Mouse (Mus musculus): ENCODE measurements at regions not wholly inside any gene's neighbourhood (a gene's known extent, or its start where the extent isn't known, plus 50 kb on each side); places are given as distances from the start of the nearest gene placed in this dataset.

DNA sequence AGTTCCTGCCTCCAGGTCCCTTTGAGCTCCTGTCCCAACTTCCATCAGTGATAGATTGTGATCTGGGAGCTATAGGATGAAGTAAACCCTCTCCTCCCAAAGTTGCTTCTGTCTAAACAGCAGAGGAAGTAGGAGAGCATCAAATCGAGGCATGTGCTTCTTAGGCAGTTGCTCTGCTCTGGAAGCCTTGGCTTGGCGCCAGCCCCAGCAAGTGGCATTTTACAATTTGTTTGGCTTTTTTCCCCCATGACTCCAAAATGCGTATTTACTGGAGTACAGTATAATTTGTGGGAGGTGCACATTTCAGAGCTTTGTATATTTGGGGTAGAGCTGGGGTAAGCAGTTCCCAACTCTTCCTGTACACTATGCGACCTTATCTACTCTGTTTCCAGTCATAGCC lies 88.2 kb upstream of the Sorcs3 start:
- TF ChIP-seq POLR2A (IDR thresholded peaks at IDR 0.05; ENCODE audit: control insufficient read depth, low read depth, low read length), result no peak
- no peak for TF ChIP-seq CTCF (IDR thresholded peaks at IDR 0.05; ENCODE audit: control insufficient read depth, insufficient read depth, insufficient replicate concordance, low read depth, low read length)
- Histone ChIP-seq H3K27ac (ENCODE audit: control insufficient read depth, insufficient read depth, low read depth, low read length) (no peak overlapping the region), H3K27me3 (ENCODE audit: control insufficient read depth, insufficient read depth, low read length) (no peaks in the 10 kb centered on the region), H3K36me3 (ENCODE audit: control insufficient read depth, insufficient read depth, low read length) (no peaks in the 10 kb centered on the region), H3K4me3 (ENCODE audit: control insufficient read depth, low read depth, low read length) (no peak overlapping the region), H3K4me1 (ENCODE audit: control insufficient read depth, insufficient read depth, low read length) (no peaks in the 10 kb centered on the region)

DNA sequence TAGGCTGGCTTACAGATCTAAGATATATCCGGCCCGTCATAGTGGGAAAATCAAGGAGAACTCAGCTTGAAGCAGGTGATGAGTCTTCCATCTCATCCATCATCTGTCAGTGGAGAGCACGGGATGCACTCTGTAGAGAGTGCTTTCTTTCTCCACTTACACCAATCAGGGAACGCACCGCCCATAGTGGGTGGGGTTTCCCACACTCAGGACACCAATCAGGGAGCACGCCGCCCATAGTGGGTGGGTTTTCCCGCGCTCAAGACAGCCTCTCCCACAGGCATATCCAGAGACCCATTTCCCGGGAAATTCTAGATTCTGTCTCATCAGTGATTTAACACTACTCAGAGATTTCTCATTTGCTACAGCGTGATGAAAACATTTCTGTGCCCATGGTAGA lies 83.5 kb upstream of the Sorcs3 start:
- Histone ChIP-seq H3K4me3 (ENCODE audit: control insufficient read depth, low read depth, low read length) (no peak overlapping the region), H3K27me3 (ENCODE audit: control insufficient read depth, insufficient read depth, low read length) (no peaks in the 10 kb centered on the region), H3K36me3 (ENCODE audit: control insufficient read depth, insufficient read depth, low read length) (no peaks in the 10 kb centered on the region), H3K27ac (ENCODE audit: control insufficient read depth, insufficient read depth, low read depth, low read length) (no peak overlapping the region), H3K4me1 (ENCODE audit: control insufficient read depth, insufficient read depth, low read length) (no peaks in the 10 kb centered on the region)
- TF ChIP-seq POLR2A (IDR thresholded peaks at IDR 0.05; ENCODE audit: control insufficient read depth, low read depth, low read length), result no peak
- no peak for TF ChIP-seq CTCF (IDR thresholded peaks at IDR 0.05; ENCODE audit: control insufficient read depth, insufficient read depth, insufficient replicate concordance, low read depth, low read length)

DNA sequence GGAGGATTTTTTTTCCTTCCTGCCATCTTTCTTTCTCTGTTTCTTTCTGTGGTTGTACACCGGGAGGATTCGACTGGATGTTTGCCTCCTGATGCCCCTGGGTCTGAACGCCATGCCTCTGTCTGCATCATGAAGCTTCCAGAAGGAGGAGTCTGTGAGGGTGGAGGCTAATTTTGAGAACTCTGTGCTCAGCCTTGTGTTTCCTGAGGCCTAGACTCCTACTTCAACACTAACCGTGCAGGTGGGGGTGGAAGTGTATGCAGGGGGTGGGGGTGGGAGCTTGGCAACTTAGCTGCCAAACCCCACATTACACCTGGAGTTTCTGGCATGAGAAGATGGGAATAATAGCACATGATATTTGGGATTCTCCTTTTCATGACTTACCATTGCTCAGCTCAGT lies 82.0 kb upstream of the Sorcs3 start:
- Histone ChIP-seq H3K4me1 (ENCODE audit: control insufficient read depth, insufficient read depth, low read length) (no peaks in the 10 kb centered on the region), H3K36me3 (ENCODE audit: control insufficient read depth, insufficient read depth, low read length) (no peaks in the 10 kb centered on the region), H3K4me3 (ENCODE audit: control insufficient read depth, low read depth, low read length) (no peak overlapping the region), H3K27me3 (ENCODE audit: control insufficient read depth, insufficient read depth, low read length) (no peaks in the 10 kb centered on the region), H3K27ac (ENCODE audit: control insufficient read depth, insufficient read depth, low read depth, low read length) (no peak overlapping the region)
- TF ChIP-seq POLR2A (IDR thresholded peaks at IDR 0.05; ENCODE audit: control insufficient read depth, low read depth, low read length), result no peak
- no peak for TF ChIP-seq CTCF (IDR thresholded peaks at IDR 0.05; ENCODE audit: control insufficient read depth, insufficient read depth, insufficient replicate concordance, low read depth, low read length)

DNA sequence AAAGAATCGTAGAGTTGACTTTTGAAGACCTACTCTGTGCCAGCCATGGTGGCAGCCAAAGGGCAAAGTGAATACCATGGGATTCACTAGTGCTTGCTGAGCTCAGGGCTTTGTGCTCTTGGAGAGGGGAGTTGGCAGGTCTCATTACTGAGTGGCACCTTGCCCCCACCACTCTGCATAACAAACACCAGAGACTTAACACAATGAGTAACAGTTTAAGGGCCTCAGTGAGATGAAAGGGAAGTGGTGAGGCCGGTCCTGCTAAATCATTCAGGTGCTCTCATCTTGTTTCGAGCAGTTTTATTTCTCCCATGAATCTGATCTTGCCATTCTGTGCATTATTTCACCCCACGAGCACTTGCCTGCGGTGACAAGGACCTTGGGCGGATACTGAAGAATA lies 80.1 kb upstream of the Sorcs3 start:
- Histone ChIP-seq H3K4me1 (ENCODE audit: control insufficient read depth, insufficient read depth, low read length) (no peaks in the 10 kb centered on the region), H3K27ac (ENCODE audit: control insufficient read depth, insufficient read depth, low read depth, low read length) (no peak overlapping the region), H3K4me3 (ENCODE audit: control insufficient read depth, low read depth, low read length) (no peak overlapping the region), H3K27me3 (ENCODE audit: control insufficient read depth, insufficient read depth, low read length) (no peaks in the 10 kb centered on the region), H3K36me3 (ENCODE audit: control insufficient read depth, insufficient read depth, low read length) (no peaks in the 10 kb centered on the region)
- TF ChIP-seq CTCF (IDR thresholded peaks at IDR 0.05; ENCODE audit: control insufficient read depth, insufficient read depth, insufficient replicate concordance, low read depth, low read length) (no peak), POLR2A (IDR thresholded peaks at IDR 0.05; ENCODE audit: control insufficient read depth, low read depth, low read length) (no peak)

DNA sequence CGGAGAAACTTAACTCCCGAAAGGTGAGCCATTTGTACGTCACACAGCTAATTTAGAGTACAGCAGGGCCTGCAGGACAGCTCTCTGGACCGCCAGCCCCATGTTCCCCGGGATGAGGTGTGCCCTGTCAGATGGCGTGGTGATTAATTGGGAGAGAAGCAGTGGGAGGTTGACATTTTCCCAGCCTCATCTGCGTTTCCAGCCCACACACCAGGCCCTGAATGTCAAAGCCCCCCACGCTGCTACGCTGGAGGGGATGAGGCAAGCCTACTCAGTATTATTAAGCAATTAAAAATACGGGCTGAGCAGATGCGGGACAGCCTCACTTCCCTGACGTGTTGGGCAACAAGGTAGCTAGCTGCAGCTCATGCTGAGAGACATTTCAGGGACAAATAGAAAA lies 77.7 kb upstream of the Sorcs3 start:
- H3K36me3 ChIP-seq (ENCODE audit: control insufficient read depth, insufficient read depth, low read length), result no peaks in the 10 kb centered on the region
- no peak for TF ChIP-seq POLR2A (IDR thresholded peaks at IDR 0.05; ENCODE audit: control insufficient read depth, low read depth, low read length)
- no peak for TF ChIP-seq CTCF (IDR thresholded peaks at IDR 0.05; ENCODE audit: control insufficient read depth, insufficient read depth, insufficient replicate concordance, low read depth, low read length)
- H3K4me3 ChIP-seq (ENCODE audit: control insufficient read depth, low read depth, low read length), result no peak overlapping the region
- H3K27me3 ChIP-seq (ENCODE audit: control insufficient read depth, insufficient read depth, low read length), result no peaks in the 10 kb centered on the region
- no peak overlapping the region for H3K27ac ChIP-seq (ENCODE audit: control insufficient read depth, insufficient read depth, low read depth, low read length)
- H3K4me1 ChIP-seq (ENCODE audit: control insufficient read depth, insufficient read depth, low read length), result no peaks in the 10 kb centered on the region

DNA sequence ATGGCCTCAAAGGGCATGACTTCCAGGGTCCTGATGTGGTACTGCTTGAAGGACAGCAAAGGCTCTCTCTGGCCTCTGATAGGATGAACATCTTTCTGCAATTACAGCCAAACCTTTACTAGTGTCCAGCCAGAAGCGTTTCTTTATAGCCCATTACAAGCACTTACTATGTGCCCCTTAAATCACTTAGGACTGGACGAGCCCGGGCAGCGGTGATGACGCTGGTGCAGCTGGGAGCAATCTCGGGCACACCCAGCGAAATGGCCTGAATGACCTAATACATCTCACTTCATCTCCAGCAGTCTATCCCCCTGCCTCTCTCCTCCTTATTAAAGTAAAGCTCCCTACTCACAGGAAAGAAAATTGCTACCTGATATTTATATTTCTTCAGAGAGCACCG lies 69.6 kb upstream of the Sorcs3 start:
- no peak overlapping the region for H3K27ac ChIP-seq (ENCODE audit: control insufficient read depth, insufficient read depth, low read depth, low read length)
- H3K36me3 ChIP-seq (ENCODE audit: control insufficient read depth, insufficient read depth, low read length), result no peaks in the 10 kb centered on the region
- H3K4me1 ChIP-seq (ENCODE audit: control insufficient read depth, insufficient read depth, low read length), result no peaks in the 10 kb centered on the region
- no peak overlapping the region for H3K4me3 ChIP-seq (ENCODE audit: control insufficient read depth, low read depth, low read length)
- H3K27me3 ChIP-seq (ENCODE audit: control insufficient read depth, insufficient read depth, low read length), result no peaks in the 10 kb centered on the region
- no peak for TF ChIP-seq CTCF (IDR thresholded peaks at IDR 0.05; ENCODE audit: control insufficient read depth, insufficient read depth, insufficient replicate concordance, low read depth, low read length)
- TF ChIP-seq POLR2A (IDR thresholded peaks at IDR 0.05; ENCODE audit: control insufficient read depth, low read depth, low read length), result no peak

DNA sequence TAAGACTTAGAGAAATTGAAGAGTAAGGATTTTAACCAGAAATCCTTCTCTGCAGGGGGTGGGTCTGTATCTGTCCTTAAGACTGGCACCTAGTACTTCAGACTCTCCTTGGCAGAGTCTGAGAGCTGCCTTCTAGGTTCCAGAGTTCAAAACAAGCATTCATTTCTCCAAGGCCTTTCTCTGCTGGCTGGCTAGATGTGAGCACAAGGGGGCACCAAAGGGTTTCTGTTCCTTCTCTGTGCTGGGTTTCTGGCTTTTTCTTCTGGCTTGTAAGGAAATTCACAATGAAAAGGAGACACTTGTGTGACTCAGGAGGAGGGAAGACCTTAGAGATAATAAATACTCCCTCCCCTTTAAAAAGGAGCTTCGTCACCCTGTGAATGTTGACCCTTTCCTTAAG lies 61.7 kb upstream of the Sorcs3 start:
- no peak for TF ChIP-seq CTCF (IDR thresholded peaks at IDR 0.05; ENCODE audit: control insufficient read depth, insufficient read depth, insufficient replicate concordance, low read depth, low read length)
- TF ChIP-seq POLR2A (IDR thresholded peaks at IDR 0.05; ENCODE audit: control insufficient read depth, low read depth, low read length), result no peak
- Histone ChIP-seq H3K27ac (ENCODE audit: control insufficient read depth, insufficient read depth, low read depth, low read length) (no peak overlapping the region), H3K4me3 (ENCODE audit: control insufficient read depth, low read depth, low read length) (no peak overlapping the region), H3K36me3 (ENCODE audit: control insufficient read depth, insufficient read depth, low read length) (no peaks in the 10 kb centered on the region), H3K4me1 (ENCODE audit: control insufficient read depth, insufficient read depth, low read length) (no peaks in the 10 kb centered on the region), H3K27me3 (ENCODE audit: control insufficient read depth, insufficient read depth, low read length) (no peaks in the 10 kb centered on the region)

Measured in testis, adult 2 months (tissue).